Mouse (Mus musculus) kidney, adult 2 months (tissue): Measurements from ENCODE around the gene Nutm1. TPM values are rescaled to one million over a fixed set of nuclear protein-coding genes. Genes with fewer than 3 reads are reported as not detected.

ENCODE experiments used
- DNase-seq: peaks from one replicate; pipeline ENCODE4 v3.0.0; 2021
- H3K27ac ChIP-seq: fragments of 200-500 bp; 2 replicates; pipeline ENCODE4 v1.5.1; 2012; ENCODE audit warnings: low read depth, low read length, control low read depth, inconsistent platforms; ENCODE audit not compliant: insufficient read depth
- H3K27me3 ChIP-seq: fragments of 200-500 bp; replicated peaks from 2 replicates; pipeline ENCODE4 v1.6.1; 2012; ENCODE audit warnings: mild to moderate bottlenecking, moderate library complexity, low read length, inconsistent platforms; ENCODE audit not compliant: control insufficient read depth, insufficient read depth
- H3K36me3 ChIP-seq: fragments of 200-500 bp; 2 replicates; pipeline ENCODE4 v1.6.1; 2012; ENCODE audit warnings: mild to moderate bottlenecking, moderate library complexity, low read length, inconsistent platforms; ENCODE audit not compliant: control insufficient read depth, insufficient read depth
- H3K4me1 ChIP-seq: fragments of 200-500 bp; 2 replicates; pipeline ENCODE4 v1.6.1; 2011; ENCODE audit warnings: low read length; ENCODE audit not compliant: control insufficient read depth, insufficient read depth
- H3K4me3 ChIP-seq: fragments of 200-500 bp; 2 replicates; pipeline ENCODE4 v1.5.1; 2011; ENCODE audit warnings: mild to moderate bottlenecking, low read depth, low read length, control low read depth; ENCODE audit not compliant: insufficient read depth
- CTCF ChIP-seq: fragments of 200-500 bp; conservative IDR thresholded peaks from 2 replicates; pipeline ENCODE4 v1.5.1; 2011; ENCODE audit warnings: low read depth, mild to moderate bottlenecking, control low read depth, low read length, moderate library complexity, mixed read lengths; ENCODE audit not compliant: insufficient read depth, insufficient read length
- POLR2A ChIP-seq: fragments of 200-500 bp; IDR thresholded peaks from one replicate; pipeline ENCODE4 v1.6.1; 2011; ENCODE audit warnings: low read depth, low read length, control low read depth
- WGBS: fragments of 180-500 bp; shearing (Covaris S2); methylation state at CpG from one replicate; pipeline ENCODE4 v1.1.7; 2018; 5-methylcytosine and 5-hydroxymethylcytosine counted together
- polyA plus RNA-seq: library from polyadenylated mRNA; depleted of rRNA; stranded (reverse); fragments of >200 nt; gene quantifications from 2 replicates; pipeline ENCODE4 v1.2.3, GENCODE M21; 2012

Nutm1 gene
- polyA plus RNA-seq, 1 experiment, result 0.02 TPM

DNA sequence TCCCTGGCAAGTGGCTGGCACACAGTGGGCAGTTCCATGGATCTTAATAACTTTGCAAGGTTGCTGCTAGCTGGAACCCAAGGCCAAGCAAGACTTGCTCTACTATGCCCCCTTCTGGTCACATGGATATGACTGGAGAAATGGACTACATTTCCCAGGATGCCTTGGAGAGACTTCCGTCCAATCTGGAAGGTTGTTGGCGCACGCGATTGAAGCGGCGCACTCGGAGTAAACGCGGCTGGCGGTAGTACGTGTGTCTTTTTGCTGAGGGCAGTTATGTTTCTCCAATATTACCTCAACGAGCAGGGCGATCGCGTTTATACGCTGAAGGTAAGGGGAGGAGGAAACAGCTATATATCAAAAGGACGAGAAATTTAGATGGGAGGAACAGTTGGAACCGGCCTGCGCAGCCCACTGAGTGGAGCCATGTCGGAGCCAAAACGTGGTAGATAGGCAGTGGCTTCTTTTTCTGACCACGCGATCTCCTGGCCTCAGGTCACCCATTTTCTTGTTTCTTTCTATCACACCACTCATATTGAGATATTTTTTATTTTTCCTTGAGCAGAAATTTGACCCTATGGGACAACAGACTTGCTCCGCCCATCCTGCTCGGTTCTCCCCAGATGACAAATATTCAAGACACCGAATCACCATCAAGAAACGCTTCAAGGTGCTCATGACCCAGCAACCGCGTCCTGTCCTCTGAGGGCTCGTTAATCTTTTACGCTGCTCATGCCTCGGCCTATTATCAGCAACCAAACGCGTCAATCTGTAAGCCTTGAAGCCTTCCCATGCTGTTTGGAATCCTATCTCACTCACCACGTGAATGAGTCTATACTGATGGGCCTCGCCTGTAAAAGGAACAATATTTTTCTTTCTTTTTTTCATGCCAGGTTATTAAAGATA, 2.9 kb upstream of the Nutm1 start, which contains the start of gene Nop10:
Gene Nop10 (plus strand): TSS at position 179 of the 906 bp plus-strand sequence.
- Histone ChIP-seq H3K27ac (peak within 1 kb of the TSS; percentile 59; the same call in 1 of the 2 replicates), H3K4me1 (peaks cover 3% of the 10 kb centered on the region; the same call in 1 of the 2 replicates), H3K36me3 (no peaks in the 10 kb centered on the region), H3K27me3 (no peaks in the 10 kb centered on the region), H3K4me3 (peak within 1 kb of the TSS; percentile 60)
- peak; percentile 81 for TF ChIP-seq CTCF
- peak; percentile 92 for TF ChIP-seq POLR2A
- peak; percentile 92 for DNase-seq
- WGBS, result under 1% methylated on average over 36 of the region's 36 CpGs

DNA sequence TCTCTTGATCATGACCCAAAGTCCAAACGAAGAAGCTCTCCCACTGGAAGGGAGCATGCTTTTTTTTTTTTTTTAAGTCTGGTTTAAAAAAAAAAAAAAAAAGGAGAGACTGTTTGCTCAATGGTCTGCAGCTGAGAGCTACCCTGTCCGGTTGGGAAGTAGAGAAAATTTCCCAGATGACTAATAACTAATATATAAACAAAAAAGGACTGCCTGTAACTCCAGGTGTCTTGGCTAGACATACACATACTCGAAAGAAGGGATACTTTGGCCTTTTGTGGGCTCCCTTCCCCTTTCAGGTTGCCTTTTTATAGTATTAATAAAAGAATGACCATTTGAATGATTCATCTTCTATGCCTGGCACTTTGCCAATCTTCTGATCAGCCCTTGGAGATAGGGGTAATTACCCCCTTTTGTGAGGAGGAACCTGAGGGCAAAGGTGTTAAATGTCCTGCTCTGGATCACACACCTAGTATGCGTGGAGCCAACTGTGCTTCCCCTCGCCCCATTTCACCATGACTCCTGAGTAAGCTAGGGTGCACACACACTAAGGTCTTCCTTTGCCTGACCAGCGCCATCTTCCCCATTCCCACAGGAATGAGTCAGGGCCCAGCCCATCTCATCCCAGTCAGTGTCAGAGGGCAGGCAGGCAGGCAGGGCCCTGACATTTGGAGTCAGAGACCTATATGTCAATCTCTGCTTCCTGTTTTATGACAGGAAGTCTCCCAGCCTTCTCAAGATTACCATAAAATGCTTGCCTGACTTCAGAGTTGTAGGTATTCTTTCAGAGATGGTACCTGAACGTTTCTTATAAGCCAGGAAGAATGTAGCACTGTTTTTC, 4.2 kb downstream of the Nutm1 start:
- H3K27ac ChIP-seq, result no peak overlapping the region
- no peak overlapping the region for H3K4me3 ChIP-seq
- H3K27me3 ChIP-seq, result no peaks in the 10 kb centered on the region
- no peak for DNase-seq
- H3K4me1 ChIP-seq, result no peaks in the 10 kb centered on the region
- TF ChIP-seq CTCF (no peak), POLR2A (no peak)
- no peaks in the 10 kb centered on the region for H3K36me3 ChIP-seq
- 63% methylated on average over 7 of the region's 7 CpGs for WGBS

DNA sequence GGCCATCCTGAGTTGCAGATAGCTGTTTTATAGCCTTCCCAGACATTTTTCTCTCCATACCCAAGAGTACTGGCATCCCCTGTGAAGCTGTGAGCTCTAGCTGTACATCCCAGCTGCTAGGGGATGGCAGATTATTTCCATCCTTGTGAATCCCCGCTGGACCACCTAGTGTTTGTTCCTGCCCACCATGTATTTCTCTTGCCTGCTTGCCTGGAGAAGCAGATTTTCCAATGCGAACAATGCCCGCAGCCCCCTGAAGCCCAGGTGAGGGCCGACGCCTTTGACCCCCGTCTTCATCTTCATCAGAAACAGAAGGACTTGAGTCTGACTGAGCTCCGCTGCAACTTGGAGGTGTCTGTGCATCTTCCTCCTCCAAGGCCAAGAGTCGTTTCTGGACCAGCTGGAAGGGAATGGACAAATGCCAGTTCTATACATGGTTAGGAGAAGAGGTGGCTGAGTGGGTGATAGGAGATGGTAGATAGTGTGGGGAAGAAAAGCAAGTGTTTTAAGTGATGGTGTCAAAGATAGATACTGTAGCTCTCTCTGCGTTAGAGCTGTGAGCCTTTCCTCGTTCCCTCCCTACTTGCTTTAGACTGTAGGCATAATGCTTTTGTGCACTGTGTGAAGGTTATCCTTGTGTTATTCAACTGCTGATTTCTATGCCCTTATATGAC, 9.2 kb downstream of the Nutm1 start:
- Histone ChIP-seq H3K4me3 (no peak overlapping the region), H3K4me1 (no peaks in the 10 kb centered on the region), H3K27ac (no peak overlapping the region), H3K27me3 (no peaks in the 10 kb centered on the region), H3K36me3 (no peaks in the 10 kb centered on the region)
- TF ChIP-seq CTCF (no peak), POLR2A (no peak)
- no peak for DNase-seq
- WGBS, result 93% methylated on average over 10 of the region's 10 CpGs

DNA sequence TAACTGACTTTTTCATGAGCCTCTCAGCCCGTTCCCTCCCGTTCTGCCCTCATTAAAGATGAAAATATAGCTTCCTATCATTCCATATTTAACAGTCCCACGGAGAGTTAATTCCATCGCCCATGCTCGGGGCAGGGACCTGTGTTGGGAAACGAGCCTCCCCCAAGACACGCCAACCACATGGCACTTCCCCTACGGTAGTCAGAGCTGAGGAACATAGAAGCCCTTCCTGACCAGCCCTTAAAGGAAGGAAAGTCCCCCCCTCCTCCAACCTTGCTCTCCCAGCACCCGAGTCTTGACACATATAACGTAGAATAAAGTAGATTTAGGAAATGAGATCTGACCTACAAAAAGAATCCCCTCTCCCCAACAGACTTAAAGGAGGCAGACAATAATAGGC, 11.8 kb downstream of the Nutm1 start:
- WGBS, result 71% methylated on average over 10 of the region's 10 CpGs
- no peaks in the 10 kb centered on the region for H3K4me1 ChIP-seq
- no peak for DNase-seq
- H3K27ac ChIP-seq, result no peak overlapping the region
- no peak overlapping the region for H3K4me3 ChIP-seq
- TF ChIP-seq POLR2A (no peak), CTCF (no peak)
- no peaks in the 10 kb centered on the region for H3K27me3 ChIP-seq
- H3K36me3 ChIP-seq, result no peaks in the 10 kb centered on the region

DNA sequence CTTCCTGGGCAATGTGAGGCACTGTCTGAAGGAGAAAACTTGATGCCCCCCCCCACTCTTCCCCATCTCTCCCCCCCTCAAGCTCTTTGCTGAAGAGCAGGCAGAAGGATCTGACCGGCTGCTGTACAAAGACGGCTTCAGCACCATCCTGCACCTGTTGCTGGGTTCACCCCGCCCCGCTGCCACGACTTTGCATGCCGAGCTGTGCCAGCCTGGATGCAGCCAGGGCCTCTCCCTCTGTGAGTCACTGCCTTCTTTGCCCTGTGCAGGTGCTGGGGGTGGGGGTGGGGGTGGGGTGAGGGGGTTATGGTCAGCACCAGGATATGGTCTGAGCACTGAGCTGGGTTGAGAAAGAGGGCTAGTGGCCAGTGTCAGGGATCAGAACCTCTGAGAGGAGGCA, 12.9 kb downstream of the Nutm1 start:
- H3K4me1 ChIP-seq, result no peaks in the 10 kb centered on the region
- H3K27ac ChIP-seq, result no peak overlapping the region
- no peak for DNase-seq
- H3K36me3 ChIP-seq, result no peaks in the 10 kb centered on the region
- H3K27me3 ChIP-seq, result no peaks in the 10 kb centered on the region
- WGBS, result 76% methylated on average over 6 of the region's 6 CpGs
- TF ChIP-seq POLR2A (no peak), CTCF (no peak)
- no peak overlapping the region for H3K4me3 ChIP-seq

DNA sequence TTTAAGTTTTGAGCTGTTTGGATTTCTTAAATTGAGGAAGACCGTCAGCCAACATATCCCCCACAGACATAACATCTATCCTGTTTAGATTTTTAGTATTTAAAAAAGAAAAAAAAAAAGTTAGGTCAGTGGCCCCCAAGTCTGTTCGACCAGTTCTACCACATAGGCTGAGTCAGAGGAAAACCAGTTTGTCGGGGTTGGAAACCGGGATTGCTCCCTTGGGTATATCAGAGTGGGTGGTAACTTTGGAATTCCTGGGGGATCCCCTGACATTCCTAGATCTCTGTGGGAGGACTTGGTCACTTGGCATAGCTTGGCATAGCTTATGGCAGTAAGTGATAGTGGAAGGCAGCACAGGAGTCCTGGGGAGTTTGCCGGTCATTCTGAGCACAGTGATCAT, 13.8 kb downstream of the Nutm1 start:
- no peaks in the 10 kb centered on the region for H3K27me3 ChIP-seq
- no peak for TF ChIP-seq POLR2A
- no peak for TF ChIP-seq CTCF
- no peaks in the 10 kb centered on the region for H3K36me3 ChIP-seq
- no peak overlapping the region for H3K4me3 ChIP-seq
- H3K27ac ChIP-seq, result no peak overlapping the region
- no peak for DNase-seq
- WGBS, result 69% methylated on average over 5 of the region's 5 CpGs
- no peaks in the 10 kb centered on the region for H3K4me1 ChIP-seq

DNA sequence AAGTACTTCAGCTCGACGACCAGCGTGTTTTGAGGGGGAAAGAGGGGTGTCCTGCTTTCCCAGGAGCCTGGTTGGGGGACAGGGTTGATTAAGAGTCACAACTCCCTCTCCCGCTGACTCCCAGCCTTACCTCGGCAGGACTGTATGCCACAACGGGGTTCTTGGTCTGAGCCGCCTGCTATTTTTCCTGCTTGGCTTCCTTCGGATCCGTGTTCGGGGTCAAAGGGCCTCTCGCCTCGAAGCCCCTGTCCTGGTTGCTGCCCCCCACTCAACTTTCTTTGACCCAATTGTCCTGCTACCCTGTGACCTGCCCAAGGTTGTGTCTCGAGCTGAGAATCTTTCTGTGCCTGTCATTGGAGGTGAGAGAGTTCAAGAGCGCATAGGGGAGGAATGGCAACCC, 17.3 kb downstream of the Nutm1 start:
- Histone ChIP-seq H3K27ac (no peak overlapping the region), H3K4me1 (no peaks in the 10 kb centered on the region), H3K36me3 (no peaks in the 10 kb centered on the region), H3K27me3 (no peaks in the 10 kb centered on the region), H3K4me3 (no peak overlapping the region)
- WGBS, result 69% methylated on average over 14 of the region's 14 CpGs
- TF ChIP-seq CTCF (no peak), POLR2A (no peak)
- DNase-seq, result no peak
